Mouse (Mus musculus) cerebellum, postnatal 36 days (tissue): ENCODE measurements around the gene Gadd45b.

Experiments
- DNase-seq, 2 experiments: peaks; one replicate each; pipeline ENCODE4 v3.0.0; 2021 to 2022; ENCODE audit warnings: mixed read lengths in 2 of 2

Gene Gadd45b

GRCm38 (mm10) chr10:80929299-80930226 is at the start of gene Gadd45b:
Gene Gadd45b, plus strand, starts transcription at chr10:80930073.
- peak; percentile 98 to 99 for DNase-seq

GRCm38 (mm10) chr10:80880131-80880641 is 49.7 kb upstream of the Gadd45b start:
- DNase-seq, result peak; percentile 73 to 76

GRCm38 (mm10) chr10:80880901-80881300 is 49.0 kb upstream of the Gadd45b start:
- no peak for DNase-seq

GRCm38 (mm10) chr10:80881301-80881700 is 48.6 kb upstream of the Gadd45b start:
- DNase-seq, result peak; percentile 78 to 81

GRCm38 (mm10) chr10:80887181-80887580 is 42.7 kb upstream of the Gadd45b start:
- DNase-seq, result peak; percentile 76 to 85

GRCm38 (mm10) chr10:80895100-80895499 is 34.8 kb upstream of the Gadd45b start:
- DNase-seq, result no peak

- no peak for DNase-seq
Observed at GRCm38 (mm10) chr10:80895697-80896096, 34.2 kb upstream of the Gadd45b start.

GRCm38 (mm10) chr10:80896581-80897485 is 33.0 kb upstream of the Gadd45b start:
- DNase-seq, result no peak

- DNase-seq, result no peak
Observed at GRCm38 (mm10) chr10:80897861-80898510, 31.9 kb upstream of the Gadd45b start.

- DNase-seq, result no peak
Observed at GRCm38 (mm10) chr10:80899074-80899473, 30.8 kb upstream of the Gadd45b start.

GRCm38 (mm10) chr10:80899591-80900317 is 30.1 kb upstream of the Gadd45b start:
- no peak for DNase-seq

- DNase-seq, result peak; percentile 97 to 98
Observed at GRCm38 (mm10) chr10:80900318-80901247, 29.3 kb upstream of the Gadd45b start, which contains the start of gene Timm13. Gene Timm13, minus strand, starts transcription at chr10:80900969.

GRCm38 (mm10) chr10:80901409-80902272 is 28.2 kb upstream of the Gadd45b start:
- no peak for DNase-seq

GRCm38 (mm10) chr10:80902273-80902940 is 27.5 kb upstream of the Gadd45b start:
- no peak for DNase-seq

GRCm38 (mm10) chr10:80903282-80903681 is 26.6 kb upstream of the Gadd45b start:
- DNase-seq, result no peak

- DNase-seq, result peak in 1 of 2 experiments; percentile 17
Observed at GRCm38 (mm10) chr10:80904004-80904693, 25.7 kb upstream of the Gadd45b start.

GRCm38 (mm10) chr10:80904709-80905108 is 25.2 kb upstream of the Gadd45b start:
- no peak for DNase-seq
